Mouse (Mus musculus) adrenal gland, adult 8-10 months (tissue): ENCODE data around the gene Rfk. TPM values are rescaled to one million over a fixed set of nuclear protein-coding genes. Genes with fewer than 3 reads are reported as not detected.

Experiments
- DNase-seq: peaks from one replicate; pipeline ENCODE4 v3.0.0; 2022
- total RNA-seq, 4 experiments: library from RNA; stranded (reverse); gene quantifications; 2 replicates each; pipeline ENCODE4 v1.2.4; 2022

The Rfk gene
- 100 to 1,000 TPM in 2 of 4 experiments, 10 to 100 TPM in 2; 59.9 to 655 (median 176) TPM for total RNA-seq

DNA sequence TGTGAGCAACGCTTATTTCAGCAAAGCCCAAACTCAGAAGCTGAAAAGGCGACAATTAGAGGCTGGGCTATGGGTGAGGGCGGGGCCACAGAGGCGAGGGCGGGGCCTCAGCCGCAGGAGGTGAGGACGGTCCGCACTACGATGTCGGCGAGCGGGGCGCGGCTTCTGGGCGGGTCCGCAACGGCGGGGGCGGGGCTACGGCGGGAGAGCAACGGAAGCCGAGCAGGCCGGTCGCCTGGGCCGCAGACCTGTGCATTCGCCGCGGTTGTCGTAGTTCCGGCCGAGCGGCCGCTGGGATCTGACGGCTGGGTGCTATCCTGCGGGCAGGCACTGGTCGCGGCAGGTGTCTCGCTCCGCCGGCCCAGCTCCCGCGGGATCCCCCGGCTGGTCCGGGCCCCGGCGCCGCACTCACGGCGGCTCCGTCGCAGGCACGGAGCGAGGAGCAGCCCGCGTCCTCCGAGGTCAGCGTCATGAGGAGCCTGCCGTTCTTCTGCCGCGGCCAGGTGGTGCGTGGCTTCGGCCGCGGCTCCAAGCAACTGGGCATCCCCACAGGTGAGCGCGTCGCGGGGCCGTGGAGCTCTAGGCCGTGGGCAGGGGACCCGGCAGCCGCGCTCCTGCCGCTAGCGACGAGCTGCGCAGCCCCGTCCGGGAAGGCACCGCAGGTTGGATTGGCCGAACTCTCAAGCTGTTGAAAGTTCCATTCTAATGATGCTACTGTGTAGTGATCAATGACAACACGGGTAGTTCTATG is at the start of gene Rfk:
Gene Rfk (plus strand): TSS at position 203 of the 751 bp plus-strand sequence.
- peak; percentile 86 for DNase-seq

DNA sequence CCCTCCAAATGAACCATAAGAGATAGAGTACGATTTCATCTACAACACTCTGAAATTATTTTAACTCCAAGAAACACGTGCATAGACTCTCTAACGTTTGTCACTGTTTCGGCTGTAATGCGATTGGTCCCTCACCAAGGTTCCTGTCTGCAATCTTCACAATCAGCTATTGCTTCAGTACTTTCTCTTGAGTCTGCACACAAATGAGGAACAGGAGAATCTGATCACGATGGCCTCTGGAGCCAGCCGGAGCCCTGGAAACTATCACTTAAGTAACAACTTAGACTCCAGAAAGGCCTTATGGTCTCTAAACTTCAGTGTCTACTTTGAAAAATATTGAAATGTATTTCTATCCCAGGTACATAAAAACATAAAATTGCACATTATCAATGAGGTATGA is 49.0 kb upstream of the Rfk start:
- no peak for DNase-seq

DNA sequence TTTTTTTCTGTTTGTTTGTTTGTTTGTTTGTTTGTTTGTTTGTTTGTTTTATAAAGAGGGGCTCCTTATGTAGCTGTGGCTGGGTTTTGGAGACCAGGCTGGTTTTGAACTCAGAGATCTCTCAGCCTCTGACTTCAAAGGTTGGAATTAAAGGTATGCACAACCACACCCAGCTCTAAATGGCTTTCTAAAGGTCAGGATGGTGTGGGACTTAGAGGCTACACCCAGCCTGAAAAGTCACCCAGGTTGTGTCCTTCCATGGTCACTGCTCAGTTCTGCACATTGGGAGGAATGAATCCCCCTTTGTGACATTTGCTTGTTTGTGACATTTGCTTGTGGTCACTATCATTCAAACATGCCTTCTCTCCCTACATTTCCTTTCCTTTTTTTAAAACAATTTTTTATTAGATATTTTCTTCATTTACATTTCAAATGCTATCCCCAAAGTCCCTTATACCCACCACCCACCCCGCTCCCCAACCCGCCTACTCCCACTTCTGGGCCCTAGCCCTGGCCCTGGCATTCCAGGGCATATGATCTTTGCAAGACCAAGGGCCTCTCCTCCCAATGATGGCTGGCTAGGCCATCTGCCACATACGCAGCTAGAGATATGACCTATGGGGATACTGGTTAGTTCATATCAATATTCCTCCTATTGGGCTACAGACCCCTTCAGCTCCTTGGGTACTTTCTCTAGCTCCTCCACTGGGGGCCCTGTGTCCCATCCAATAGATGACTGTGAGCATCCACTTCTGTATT is 46.9 kb upstream of the Rfk start:
- no peak for DNase-seq

DNA sequence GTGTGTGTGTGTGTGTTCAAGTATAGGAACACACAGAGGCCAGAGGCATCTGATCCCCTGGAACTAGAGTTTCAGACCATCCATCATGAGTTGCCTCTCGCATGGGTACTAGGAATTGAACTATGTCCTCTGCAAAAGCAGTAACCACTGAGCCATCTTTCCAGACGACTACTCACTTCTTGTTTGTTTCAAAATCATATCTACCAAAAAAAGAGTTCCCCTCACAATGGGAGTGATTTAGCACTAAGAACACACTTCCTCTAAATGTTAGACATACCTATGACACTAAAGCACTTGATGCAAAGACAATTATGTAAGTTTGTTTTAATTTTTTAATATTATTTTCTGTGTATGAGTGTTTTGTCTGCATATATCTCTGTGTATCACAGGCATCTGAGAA is 46.0 kb upstream of the Rfk start:
- DNase-seq = no peak

DNA sequence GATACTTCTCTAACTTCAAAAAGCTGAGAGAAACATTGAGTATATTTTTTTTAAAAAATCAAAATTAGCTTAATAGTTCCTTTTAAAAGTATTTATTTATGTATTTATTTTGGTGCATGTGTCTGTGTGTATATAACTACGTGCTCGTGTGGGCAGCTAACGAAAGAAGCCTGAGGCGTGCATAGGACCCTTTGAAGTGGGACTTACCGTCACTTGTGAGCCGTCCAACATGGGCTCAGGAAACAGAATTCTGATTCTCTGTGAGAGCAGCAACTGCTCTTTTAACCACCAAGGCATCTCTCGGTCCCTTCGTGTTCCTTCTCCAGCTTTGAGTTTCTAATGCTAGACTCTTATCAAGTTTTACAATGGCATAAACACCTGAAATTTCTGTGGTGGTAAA is 40.1 kb upstream of the Rfk start:
- DNase-seq = no peak

DNA sequence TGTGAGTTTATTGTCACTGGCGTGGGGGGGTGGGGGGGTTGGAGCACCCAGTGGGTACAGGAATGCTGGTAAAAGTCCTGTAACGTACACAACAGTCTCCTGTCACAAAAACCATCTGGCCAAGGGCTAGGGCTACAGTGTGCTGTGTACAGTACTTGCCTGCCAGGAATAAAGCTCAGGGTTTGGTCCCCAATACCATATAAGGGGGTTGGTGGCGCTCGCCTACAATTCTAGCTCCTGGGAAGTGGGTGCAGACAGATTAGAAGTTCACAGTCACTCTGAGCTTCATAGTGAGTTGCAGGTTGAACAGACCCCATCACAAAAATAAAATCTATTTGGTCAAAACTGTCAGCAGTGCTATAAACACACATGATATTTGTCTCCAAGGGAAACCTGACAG is 39.5 kb upstream of the Rfk start:
- no peak for DNase-seq

DNA sequence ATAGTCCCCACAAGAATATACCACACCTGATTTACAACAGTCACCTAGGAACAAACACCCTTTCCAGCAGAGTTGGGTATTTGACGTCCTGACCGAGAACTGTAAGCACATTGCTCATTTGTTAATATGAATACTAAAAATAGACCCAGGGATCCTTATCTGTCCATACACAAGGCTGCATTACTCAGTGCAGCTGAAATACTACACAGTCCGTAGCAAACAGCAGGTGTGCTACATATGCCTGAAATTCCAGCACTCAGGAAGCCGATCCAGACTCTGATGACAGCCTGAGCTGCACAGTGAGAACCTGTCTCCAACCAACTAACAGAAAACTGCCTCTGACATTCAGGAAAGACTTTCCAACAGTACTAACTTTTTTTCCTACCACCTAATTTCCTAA is 39.0 kb upstream of the Rfk start:
- no peak for DNase-seq

DNA sequence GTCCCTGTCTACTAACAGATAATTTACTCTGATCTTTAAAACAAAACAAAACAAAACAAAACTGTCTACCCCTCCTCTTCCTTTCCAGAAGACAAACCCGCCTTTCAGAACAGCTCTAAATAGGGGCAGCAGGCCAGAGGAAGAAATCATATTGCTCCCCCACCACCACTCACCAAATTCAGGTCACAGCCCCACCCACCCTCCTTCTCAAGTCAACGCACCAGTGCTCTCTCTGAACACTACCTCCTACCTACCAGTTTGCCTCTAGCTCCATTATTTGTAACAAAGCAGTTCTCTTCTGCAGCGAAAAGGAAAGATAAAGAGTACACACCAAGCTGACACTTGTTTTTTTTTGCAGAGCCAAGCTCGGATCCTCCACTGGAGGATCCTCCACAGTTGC is 38.5 kb upstream of the Rfk start:
- DNase-seq = no peak

DNA sequence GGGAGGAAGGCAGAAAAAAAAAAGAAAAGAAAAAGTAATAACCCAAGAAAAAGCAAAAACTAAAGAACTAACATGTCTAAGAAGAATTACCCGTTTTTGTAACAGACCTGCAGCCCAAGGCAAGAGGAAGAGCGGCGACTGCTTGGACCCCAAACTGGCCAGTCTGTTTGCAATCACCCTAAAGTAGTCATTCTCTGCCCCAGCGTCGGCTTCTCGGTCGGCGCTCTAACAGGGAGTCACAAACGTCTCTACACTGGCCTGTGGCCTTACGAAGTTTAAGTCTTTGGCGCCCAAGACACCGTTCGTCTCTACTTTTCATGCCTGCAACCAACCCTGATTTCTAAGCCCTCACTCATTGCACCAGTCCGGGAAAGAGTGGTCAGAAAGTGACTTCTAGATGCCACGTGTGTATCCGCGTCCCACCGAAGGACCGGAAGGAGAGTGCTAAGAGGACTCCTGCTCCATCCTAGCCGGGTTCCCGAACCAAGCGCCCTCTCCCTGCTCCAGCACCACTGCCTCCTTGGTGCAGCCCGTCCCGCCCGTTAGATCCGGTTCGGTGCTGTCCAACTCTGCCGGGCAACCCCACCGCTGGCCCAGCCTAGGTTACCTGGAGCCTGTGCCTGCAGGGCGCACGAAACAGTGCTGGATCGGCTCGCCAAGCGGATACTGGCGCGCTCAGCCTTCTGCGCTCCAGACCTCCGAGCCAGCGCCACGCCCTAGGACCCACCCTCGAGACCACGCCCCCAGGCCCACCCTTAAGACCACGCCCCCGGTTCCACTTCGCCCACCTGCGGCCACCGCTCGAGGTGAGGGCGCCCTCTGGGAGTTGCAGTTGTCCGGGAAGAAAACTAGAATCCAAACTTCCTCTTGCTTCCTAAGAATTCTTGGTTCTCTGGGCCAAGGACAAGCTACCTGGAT is 37.6 kb upstream of the Rfk start:
- DNase-seq = peak; percentile 13

DNA sequence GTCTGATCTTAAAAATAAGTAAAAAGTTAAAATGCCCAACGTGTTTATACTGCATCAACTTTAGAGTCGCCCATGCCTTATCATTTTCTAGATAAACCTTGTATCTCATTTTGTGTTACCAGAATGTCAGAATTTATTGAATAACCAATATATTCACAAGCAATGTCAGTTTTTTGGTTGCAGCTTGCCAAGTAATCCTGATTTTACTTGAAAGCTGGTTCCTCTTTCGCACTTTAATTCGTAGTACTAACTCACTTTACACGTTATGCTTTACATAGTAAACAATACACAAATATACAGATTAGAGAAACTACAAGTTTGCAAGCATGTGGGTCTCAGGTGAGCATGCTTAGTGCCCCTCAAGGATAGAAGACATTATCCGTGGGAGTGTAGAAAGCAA is 36.9 kb upstream of the Rfk start:
- DNase-seq = no peak

DNA sequence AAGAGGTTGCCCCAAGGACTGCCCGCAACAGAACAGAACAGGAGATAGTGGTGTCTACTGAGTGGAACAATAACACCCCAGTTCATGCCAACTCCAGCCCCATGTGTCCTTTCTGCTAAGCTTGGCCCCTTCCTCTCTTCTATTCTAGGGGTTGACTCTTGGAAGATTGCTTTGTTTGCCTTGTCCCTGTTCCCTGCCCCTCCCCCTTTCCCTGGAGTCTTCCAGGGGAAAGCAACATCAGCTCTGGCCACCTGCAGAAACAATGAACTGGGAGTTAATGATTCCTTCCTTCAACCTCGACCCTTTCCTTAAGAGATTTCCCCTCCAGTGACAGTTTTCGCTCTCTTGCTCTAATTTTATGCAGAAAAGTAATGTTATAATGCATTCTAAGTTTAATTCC is 36.5 kb upstream of the Rfk start:
- DNase-seq = no peak

DNA sequence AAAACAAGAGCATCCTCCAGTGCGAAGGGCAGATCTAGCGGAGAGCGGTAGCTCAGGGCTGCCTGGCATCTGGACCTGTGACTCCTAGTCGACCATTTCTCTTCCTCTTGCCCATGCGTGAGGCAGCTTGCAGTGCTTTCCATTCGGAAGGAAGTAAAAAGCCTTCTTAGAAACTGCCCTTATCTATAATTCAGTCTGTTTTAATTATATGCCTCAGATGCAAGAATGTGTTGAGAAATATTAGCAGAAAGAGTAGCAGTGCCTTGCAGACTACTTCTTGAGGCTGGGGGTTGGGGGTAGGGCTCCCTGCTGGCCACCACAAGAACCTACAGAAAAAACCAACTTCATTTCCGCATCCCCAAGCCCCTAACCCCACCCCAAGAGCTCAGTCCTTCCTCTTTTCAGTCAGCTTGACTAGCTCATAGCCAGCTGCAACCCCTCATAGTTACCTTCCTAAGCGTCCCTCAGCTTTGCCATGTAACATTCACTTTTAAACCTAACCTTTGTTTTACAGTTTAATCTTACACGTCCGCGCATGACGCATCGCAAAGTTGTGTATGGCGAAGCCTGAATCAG is 34.4 kb upstream of the Rfk start:
- DNase-seq = no peak

DNA sequence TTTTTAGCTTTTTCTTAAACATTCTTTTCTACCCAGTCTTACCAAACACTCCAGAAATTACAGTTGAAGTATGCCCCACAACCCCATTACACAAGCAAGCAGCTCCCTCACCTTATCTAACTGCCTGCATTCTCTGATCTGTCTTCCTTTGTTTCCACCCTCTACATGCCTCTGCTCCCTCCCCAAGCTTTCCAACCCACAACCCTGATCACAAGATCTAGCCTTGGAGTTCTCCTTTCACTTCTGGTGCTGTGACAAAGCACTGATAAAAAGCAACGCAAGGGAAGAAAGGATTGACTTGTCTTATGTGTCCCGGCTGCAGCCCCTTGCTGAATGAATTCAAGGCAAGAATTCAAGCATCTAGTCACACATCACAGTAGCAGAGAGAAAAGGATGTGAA is 32.7 kb upstream of the Rfk start:
- DNase-seq = no peak

DNA sequence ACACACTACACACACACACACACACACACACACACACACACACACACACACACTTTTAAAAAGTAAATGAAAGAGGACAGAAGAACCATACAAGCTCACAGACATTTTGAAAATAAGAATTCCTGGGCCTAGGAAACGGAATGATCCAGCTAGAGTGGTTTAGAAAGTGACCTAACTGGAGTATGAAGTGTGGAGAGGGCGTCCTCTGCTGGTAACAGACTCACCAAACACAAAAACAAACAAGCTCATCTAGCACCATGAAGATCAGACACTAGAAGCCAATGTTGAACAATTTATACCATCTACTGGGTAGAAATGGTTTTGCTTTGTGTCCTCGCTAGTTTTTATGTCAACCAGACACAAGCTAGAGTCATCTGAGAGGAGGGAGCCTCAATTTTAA is 29.1 kb upstream of the Rfk start:
- peak; percentile 6 for DNase-seq

DNA sequence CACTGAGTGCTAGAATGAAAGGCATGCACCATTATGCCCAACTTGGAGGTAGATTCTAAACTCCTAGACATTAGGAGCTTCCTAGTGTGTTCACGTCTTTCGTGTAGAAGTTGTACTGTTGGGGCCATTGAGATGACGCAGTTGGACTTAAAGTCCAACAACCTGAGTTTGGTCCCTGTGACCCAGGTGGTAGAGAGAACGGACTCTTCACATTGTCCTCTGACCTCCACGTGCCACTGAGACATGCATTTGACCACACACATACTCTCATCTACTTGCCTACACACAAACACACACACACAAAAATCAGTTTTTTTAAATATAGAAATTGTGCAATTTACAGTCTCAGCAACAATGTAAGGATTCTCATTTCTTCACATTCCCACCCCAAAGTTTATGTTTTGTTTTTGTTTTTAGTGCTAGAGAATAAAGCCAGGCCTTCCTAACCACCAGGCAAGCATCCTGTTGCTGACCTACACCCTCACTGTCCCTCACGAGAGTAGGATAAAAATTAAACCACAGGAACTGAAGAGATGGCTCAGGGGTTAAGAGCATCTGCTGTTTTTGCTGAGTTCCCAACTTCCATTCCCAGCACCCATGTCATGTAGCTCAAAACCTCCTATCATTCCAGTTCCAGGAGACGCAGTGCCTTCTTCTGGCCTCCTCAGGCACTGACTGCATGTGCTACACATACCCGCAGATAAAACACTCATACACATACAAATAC is 27.3 kb upstream of the Rfk start:
- no peak for DNase-seq

DNA sequence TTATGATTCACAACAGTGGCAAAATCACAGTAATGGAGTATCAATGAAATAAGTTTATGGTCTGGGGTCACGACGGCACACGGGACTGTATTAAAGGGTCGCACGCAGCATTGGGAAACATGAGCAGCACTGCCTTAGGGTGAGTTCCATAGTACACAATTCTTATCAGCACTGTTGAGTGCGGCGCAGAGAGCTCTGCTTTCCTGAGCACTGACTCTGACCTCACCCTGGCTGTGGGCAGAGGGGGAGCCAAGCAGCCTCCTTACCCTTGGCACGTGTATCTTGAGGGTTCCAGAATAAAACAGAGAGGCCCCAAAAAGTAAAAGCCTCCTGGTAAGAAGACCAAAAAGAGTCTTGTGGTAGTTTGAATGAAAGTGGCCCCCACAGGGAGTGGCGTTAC is 25.3 kb upstream of the Rfk start:
- no peak for DNase-seq

DNA sequence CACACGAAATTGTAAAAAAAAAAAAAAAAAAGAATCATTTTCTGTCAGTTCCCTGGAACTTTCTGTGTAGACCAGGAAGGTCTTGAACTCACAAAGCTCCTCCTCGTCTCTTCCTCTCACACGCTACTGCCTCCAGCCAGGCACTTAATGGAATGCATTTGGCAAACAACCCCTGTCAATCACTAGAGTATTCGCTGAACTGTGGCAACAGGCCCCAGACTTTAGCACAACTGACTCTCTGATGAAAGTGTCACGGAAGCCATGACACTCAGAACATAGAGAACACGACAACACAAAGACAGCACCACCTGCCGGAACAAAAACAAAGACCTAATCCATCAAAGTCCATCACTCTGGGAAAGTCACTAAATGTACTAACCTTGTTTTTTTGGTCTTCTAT is 24.3 kb upstream of the Rfk start:
- no peak for DNase-seq

DNA sequence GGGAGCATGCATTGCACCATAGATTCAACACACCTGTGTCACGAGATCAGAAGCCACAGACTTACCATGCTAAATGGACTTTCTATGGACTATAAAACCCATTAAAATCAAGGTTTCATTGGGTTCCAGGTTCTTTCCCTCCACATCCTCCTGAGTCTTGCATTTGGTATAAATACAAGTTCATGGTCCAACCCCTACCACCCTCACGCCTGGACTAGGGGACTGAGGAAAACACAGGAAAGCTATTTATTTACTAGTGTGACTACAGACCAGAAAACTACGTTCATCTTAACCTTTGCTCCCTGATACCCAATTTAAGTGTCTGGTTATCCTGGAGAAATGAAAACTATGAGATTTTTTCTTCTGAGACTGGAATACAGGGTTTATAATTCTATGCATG is 21.1 kb upstream of the Rfk start, which contains the start of gene Gcnt1:
Gene Gcnt1 (minus strand): TSS at position 144 of the 400 bp plus-strand sequence.
- no peak for DNase-seq

DNA sequence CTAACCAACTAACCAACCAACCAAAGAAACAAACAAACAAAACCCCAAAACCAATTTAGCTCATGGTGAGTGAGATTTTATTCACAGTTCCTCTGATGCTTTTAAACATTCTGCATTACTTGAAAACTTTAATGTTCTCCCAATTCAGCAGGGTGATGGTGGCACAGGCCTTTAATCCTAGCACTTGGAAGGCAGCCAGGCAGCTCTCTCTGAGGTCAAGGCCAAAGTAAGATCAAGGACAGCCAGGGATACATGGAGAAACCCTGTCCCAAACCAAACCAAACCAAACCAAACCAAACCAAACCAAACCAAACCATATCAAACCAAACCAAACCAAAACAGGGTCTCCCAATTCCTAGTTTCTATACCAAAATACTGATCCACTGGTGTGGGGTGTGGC is 15.0 kb upstream of the Rfk start:
- no peak for DNase-seq

DNA sequence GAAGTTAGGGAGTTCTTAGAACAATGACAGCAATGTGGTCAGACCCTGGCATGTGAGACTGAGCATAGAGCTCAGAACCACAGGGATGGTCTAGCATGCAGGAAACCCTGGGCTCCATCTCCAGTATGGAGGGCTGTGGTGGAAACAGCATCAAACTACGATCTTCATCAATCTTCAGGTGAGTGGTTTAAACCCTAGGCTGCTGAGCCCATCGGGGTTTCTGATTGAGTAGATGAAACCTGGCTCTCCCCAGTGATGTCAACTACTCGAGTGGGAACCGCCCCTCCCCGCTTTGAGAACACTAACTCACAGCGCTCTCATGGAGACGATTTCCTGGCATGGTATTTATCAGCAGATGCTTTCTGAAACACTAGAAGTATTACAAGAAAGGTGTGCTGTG is 13.3 kb upstream of the Rfk start:
- no peak for DNase-seq

DNA sequence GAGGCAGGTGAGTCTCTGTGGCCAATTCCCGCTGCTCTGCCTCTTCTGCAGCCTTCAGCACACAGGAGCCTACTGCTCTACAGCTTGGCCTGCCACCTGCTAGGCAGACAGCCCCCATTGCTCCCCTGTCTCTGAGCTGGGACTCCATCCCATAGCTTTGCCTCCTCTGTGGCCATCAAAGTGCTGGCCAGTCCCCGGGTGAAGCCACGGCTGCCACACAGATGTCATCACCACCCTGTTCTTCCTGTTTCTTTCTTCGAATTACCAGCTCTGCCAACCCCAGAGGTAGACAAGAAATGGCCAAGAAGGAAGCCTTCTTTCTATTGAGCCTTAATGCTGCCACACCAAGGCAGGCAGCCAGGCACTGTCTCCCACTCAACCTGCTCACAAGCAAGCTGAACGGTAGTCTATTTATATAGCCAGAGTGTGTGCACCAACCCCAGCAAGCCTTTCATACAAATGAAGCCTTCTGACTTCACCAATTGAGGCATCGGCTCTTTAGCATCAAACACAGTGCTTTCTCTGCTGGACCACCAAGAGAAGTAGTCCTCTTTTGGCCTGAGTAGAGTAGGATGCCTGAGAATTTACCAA is 10.9 kb upstream of the Rfk start:
- no peak for DNase-seq

DNA sequence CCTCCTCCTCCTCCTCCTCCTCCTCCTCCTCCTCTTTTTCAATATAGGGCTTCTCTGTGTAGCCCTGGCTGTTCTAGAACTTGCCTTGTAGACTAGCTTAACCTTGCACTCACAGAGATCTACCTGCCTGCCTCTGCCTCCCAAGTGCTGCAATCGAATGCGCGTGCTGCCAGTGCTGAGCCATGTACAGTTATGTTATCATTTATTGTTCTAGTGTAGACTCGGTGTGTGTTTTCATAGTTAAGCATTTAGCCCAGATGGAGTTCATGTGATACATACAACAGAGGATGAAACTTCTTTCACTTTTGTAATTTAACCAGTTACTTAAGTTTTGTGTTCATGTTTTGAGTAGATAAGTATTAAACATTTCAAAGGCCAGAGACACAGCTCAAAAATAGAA is 8.8 kb upstream of the Rfk start:
- no peak for DNase-seq
